ENCODE assay signal across 8 mouse cellular contexts in the genomic region with DNA sequence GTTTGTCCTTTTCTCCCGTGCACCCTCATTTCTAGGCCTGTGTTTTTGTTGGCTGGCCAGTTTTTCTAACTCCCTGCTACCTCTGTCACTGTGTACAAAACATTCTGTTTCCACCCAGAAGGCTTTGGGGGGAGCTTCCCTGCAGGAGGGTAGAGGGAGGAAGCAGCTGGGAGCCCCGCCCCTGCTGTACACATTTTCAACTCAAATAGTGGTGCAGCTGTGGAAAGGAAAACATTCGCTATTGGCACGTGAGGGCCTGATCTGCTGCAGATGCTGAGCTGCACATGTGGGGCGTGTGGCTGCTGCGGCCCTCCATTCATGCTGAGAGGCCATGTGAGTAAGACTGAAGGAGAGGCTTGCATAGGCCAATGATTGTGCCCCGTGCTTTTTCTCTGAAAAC.
DNase-seq lines count a peak whose midpoint lies in the region; ATAC-seq lines count a peak whose summit lies in the region.

No protein-coding gene starts in this region.

- no peak overlapping the region for H3K4me3 ChIP-seq in limb, embryonic 13.5 days

- peak; percentile 9 for DNase-seq in cerebellum, adult 9-11 months
- DNase-seq in cerebellum, postnatal 10 days: no peak
- DNase-seq in spleen, postnatal 36 days (ENCODE audit: low spot score in 2 of 2): peak; percentile 10 to 23
- no peak for DNase-seq in spleen, postnatal 14 days (ENCODE audit: low spot score in 2 of 2)
- DNase-seq in thymus, postnatal 14 days: peak; percentile 73
- DNase-seq in adrenal gland, adult 2 months: no peak

- H3K27ac ChIP-seq in limb, embryonic 13.5 days: no peak overlapping the region; the same call in 1 of the 2 replicates

- H3K36me3 ChIP-seq in limb, embryonic 13.5 days: no peaks in the 10 kb centered on the region

- peaks cover 11% of the 10 kb centered on the region for H3K4me1 ChIP-seq in limb, embryonic 13.5 days

- no peak overlapping the region for H3K4me2 ChIP-seq in limb, embryonic 13.5 days (replicated peaks)

- ATAC-seq in limb, embryonic 13.5 days (ENCODE audit: low FRiP score, low read depth): peak; percentile 77; the same call in 1 of the 2 replicates
- ATAC-seq in activated CD4-positive, CD25-positive, alpha-beta regulatory T cell, adult 4 months: no peak

- no peaks in the 10 kb centered on the region for H3K9me3 ChIP-seq in limb, embryonic 13.5 days

- H3K9ac ChIP-seq in limb, embryonic 13.5 days: no peak overlapping the region

- H3K27me3 ChIP-seq in limb, embryonic 13.5 days: peaks cover 15% of the 10 kb centered on the region

- WGBS in limb, embryonic 13.5 days: 31% methylated on average over 7 of the region's 7 CpGs

Comparison
In these comparisons a context has a peak if more than half of its experiments do, and no peak if none do; other contexts are left out.
1. DNase-seq: peak in cerebellum, adult 9-11 months (single experiment), spleen, postnatal 36 days (2 of 2) and thymus, postnatal 14 days (single experiment); none in cerebellum, postnatal 10 days (0 of 2), spleen, postnatal 14 days (0 of 2) and adrenal gland, adult 2 months (single experiment).